Mouse (Mus musculus): ENCODE results near the gene Lyve1.
A peak's percentile ranks its signal among the peaks of the same experiment; 100 is the strongest.
"Not testable (repeated sequence)": the region's sequence is repeated elsewhere in the genome, so short reads cannot be mapped to it uniquely, and the experiment has no call there.

The Lyve1 gene

DNA sequence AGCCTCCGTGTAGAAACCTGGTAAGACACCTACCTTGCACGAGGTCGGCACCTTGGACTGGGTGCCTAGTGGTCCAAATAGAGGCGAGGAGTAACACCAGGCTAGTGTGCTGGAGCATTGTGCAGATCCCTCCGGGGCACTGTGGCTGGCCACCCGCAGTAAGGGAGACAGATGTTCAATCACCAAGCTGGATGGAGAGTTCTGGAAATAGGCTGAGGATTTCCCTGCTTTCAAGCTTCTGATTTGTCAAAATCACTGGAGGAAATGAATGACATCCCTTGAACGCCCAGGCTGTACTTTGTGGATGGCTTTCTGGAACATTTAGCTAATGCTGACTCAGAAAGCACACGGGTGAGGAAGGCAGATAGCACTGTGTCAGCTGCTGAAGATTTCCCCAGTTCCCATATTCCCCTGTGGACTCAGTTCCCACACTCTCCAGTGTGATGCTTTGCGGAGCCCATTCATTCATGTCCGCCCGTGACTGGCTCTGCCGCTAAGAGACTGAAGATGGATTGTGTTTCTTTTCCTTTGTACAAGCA lies at the start of gene Lyve1:
Lyve1 (minus strand) TSS at position 489 of the 539 bp plus-strand sequence.
- no peak for DNase-seq

DNA sequence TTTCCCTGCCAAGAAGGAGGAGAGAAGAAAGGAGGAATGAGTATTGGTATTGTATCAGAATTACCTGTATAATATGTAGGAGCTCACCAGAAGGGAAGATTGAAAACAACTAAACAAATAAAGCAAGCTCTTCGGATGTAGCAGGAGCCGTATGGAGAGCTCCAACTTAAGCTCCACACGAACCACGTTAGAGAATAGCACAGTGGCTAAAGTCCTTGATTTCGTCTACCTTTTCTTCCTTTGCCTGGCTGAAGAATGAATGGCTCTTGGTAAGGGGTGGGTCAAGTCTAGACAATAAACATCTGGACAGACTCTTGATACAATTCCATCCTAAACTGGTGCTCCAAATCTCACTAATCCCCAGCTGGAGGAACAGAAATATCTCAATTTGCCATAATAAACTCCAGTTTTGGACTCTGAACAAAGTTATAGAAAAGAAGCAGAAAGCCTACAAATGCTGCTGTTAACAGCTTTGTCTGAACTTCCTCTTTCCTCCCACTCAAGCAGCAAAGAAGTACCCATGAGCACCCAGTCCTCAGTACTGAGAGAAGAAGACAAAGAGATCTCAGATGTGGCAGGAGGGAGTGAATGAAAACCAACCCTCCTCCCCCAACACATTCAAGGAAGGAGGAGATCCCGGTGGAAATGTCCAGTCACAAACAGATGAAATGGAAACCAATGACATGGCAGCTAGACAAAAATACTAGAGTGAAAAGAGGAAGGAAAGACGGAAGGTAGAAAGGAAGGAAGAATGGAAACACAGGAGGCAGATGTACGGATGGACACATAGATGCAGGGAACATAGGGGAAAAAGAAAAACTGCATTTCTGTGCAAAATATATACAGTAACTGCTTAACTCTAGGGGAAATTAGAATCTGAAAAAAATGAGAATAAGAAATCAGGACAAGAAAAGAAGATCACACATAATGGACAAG lies 45.4 kb upstream of the Lyve1 start:
- no peak for DNase-seq

DNA sequence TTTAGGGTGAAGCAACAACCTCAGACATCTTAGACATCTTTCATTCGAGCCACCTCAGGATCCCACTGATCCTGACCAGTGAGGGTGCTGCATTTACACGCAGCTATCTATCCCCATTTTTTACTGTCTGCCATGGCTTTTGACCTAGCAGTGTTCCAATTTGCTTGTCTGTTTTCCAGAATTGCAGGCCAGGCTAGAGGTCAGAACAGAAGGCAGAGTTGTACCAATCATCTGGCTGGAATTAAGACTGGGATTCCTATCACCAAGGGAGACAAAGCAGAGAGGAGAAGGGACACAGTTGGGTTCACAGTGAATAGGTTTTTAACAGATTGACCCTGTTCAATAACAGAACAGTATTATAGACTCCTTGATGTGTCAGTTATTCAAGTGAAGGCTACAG lies 43.5 kb upstream of the Lyve1 start:
- DNase-seq: no peak

DNA sequence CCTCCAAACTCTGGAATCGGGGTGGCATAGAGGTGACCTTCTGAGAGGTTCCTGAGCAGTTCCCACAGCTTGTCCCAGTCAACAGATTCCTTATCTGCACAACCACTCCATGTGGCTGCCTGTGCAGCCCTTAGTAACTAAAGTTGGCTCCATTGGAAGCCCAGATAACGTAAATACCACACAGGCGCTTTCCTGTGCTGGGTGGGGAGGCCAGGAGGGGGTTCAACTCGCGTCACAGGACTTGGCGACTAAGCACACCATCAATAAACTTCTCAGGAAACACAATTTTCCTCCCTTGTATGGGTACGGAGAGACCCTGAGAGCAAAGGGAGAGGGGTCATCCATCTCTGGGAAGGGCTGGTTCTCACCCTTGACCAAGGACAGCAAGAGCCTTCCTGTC lies 40.2 kb upstream of the Lyve1 start:
- peak; percentile 41 for DNase-seq

DNA sequence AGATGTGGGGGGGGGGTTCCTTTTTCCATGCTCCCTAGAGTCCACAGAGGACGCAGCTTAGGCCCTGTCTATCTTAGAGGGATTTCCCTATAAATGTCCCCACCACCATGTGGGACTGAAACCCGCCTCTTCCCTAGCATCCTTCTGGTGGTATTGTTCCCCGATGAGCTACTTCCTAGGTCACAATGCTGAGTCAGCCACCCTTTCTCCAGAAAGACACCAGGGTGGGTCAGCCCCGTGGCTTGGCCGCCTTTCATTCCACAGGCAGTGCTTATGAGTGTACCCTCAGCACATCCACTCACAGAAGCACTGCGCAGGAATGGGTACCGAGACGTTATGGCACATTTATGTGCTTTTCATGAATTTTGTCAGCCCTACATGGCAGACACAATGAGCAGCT lies 34.2 kb upstream of the Lyve1 start:
- no peak for DNase-seq

DNA sequence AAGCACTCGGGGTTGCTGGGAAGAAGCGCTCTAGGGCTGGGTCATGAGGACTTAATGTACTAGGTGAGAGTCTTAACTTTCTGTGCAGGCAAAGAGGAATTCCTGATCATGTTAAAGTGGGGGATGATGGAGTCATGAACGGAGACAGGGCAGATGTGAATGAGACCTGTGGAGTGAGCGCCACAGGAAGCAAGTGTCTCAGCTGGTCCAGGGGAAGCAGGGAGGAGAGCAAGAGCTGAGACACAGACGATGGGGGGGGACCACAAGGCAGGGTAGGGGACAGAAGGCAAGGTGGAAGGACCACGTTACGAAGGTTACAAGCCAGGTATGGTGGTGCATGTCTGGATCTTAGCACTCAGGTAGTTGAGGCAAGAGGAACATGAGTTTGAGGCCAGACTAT lies 33.4 kb upstream of the Lyve1 start:
- no peak for DNase-seq

DNA sequence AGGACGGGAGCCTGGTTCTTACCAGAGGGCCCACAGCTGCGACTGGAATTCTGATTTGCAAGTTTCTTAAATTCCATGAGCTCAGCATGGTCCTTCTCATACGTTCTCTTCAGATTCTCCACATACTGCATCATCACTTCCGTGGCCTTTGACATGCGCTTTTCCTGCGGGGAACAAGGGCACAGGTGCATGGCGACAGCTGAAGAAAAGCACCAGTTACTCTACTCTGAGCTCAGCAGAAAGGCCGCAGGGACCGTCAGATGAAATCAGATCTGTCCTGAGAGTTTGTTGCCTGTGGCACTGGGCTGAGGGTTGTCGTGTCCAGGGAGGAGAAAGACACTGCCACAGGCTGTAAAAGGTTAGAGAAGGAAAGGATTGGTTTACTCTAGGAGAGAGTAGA lies 32.7 kb upstream of the Lyve1 start:
- not testable (repeated sequence) for DNase-seq

DNA sequence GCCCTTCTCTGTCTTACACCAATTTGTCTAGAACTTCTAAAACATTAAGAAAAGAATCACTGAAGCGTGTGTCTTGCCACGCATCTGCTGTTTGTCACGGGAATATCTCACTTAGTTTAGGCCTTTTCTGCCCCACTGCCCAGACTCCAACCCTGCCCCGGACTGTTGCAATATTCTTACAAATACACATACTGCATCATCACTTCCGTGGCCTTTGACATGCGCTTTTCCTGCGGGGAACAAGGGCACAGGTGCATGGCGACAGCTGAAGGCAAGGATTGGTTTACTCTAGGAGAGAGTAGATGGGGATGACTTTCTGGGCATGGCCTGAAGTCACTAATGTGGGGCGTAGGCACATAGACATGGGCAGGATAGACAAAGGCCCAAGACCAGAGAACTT lies 31.6 kb upstream of the Lyve1 start:
- DNase-seq: no peak

DNA sequence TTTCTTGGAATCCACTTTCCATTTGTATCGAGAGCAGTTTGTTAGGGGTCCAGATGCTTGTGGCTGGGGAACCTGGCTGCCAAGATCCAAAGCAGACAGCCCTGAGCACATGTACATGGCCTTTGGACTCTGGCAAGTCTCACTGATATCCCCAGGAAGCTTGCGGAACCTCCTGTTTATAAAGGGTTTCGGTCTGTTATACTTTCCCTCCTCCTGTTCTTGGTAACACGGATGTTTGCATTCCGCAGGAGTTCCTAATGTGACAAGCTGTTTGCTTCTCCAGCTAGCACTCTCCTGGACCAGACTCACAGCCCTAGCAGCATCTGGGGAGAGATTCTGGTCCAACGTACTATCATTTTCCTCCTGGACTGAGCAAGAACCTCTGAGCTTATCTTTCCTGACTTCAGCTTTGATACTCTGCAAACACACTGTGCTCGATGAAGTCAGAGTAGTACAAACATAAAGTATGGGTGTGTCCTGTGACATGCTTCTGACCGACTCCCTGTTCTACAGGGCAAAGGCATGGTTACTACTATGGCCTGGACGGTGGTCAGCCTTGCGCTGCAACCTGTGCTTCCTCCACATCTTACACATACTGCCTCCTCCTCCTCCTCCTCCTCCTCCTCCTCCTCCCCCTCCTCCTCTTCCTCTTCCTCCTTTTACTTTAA lies 31.0 kb upstream of the Lyve1 start:
- DNase-seq: peak; percentile 62

DNA sequence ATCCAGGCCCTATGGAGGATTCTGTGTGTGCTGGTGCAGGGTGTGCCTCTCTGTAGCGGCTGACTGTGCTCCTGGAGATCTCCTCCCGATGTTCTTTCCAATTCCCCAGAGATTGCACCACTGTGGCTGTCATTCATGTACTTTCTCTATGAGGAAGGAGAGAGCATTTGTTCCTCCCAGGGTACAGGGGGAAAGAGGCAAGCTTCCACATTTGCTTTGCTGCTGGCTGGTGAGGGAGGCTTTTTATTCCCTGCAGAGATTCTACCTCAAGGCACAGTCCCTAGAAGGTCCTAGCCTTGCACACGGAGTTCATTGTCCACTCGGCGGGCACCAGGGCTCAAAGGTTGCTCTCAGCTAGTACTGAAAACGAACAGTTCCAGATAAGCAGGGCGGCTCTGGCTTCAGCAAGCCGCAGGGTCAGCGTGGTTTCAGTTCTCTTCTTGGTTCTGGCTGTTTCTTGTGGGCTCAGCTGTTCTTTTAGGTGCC lies 28.5 kb upstream of the Lyve1 start:
- peak; percentile 79 for DNase-seq

DNA sequence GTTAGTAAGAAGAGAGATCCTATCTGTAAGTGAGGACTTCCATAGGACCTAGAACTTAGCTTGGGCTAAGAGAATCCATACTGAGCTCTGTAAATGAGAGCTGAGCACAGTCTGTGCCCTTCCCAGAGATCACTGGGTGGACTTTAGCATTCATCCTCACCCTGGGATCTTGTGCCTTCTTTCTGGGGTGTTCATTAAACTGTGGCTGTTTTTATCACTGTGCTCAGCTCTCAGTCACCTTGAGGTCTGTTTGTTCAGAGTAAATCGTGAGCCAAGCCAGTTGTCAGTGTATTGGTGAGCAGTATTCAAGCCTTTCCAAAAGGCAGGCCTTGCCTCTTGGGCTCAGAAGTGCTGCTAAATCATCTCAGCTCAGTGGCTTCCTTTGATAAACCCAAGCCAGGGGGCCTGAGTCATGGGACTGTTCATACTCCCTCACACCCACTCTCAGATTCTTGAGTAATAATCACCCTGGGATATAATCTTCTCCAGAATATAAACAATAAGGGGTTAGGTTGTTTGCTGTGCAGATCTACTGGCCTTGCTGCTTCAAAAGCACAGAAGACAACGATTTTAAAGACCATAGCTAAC lies 18.8 kb upstream of the Lyve1 start:
- peak; percentile 40 for DNase-seq

DNA sequence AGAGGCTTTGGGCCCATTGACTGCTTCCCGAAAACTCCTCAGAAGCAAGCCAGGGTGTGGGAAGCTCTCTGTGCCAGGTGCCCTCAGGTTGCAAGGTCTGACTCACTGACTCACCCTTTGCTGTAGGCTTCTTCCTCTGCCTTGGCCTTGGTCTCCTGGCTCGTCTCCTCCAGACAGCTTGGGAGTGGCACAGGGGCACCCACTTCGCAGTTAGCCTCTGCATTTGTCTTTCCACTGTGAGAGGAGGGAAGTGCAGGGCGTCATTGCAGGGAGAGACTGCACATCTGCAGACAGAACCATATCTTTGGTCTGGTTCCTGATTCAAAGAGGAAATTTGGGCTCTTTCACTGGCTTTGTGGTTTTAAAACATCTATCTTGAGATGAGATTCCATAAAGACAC lies 15.0 kb upstream of the Lyve1 start:
- DNase-seq: no peak

DNA sequence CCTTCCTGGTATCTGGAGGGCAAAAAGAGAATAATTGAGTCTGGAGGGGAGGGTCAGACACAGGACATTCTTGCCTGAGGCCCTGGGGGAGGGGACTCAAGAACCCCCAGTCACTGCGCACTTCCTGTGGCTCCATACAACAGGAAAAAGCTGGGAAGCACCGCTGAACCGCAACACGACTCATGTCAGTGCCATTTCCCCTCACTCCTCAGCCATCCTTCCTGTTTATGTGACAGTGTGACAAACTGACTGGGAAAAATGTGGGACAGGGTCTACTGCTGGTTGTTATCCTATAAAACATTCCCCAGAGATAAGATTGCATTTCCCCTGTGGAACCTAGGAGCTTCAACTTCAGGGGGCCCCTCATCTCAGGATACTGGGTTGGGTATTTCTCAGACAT lies 13.9 kb upstream of the Lyve1 start:
- DNase-seq: peak; percentile 59

DNA sequence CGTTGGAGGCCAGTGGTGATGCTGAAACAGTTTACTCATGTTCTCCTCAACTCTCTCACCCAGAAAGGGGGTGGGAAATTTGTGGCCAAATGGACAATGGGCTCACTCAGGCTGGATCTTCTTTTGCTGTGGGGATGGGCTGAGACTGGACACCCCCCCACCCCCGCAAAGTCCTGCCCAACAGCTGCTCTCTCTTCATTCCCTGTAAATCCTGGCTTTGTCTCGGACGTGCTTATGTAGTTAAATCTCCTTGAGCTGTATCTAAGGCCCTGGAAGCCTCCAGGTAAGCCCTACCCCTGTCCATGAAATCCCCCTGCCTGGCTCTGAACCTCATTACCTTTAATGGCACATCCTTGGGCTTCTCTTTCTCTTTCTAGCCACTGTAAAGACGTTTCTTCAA lies 5.8 kb upstream of the Lyve1 start:
- DNase-seq: no peak

DNA sequence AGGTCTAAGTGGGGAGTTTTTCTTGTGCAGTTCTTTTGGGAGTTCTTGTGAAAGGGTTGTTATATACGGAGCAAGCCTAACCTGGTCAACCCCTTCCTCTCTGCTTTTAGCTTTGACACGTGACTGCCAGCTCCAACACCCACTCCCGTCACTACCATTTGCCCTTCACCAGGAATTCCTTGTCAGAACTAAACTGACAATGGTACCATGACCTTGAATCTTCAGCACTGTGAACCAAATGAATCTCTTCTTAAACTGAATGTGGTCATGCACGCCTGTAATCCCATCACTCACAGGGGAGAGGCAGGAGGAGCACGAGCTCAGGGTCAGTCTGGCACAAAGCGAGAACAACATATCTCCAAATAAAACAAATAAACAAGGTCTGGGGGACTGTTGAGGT lies 4.1 kb upstream of the Lyve1 start:
- DNase-seq: no peak

DNA sequence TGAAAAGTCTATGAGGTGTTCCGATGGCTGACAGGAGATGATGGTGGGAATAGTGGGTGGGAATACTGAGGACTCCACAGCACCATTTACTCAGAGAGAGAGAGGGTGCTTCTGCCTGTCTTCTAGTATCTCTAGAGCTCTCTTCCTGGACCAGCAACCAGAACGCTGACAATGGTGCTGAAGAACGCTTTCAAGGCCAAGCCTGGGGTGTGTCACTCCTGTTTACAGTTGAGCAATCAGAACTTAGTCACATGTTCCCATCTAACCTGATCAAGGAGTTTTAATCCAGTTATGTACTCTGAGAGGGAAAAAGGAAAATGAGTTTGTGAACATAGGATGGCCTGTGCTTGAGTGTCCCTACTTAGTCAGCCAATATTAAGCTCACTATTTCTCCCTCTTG lies 3.0 kb upstream of the Lyve1 start:
- no peak for DNase-seq

DNA sequence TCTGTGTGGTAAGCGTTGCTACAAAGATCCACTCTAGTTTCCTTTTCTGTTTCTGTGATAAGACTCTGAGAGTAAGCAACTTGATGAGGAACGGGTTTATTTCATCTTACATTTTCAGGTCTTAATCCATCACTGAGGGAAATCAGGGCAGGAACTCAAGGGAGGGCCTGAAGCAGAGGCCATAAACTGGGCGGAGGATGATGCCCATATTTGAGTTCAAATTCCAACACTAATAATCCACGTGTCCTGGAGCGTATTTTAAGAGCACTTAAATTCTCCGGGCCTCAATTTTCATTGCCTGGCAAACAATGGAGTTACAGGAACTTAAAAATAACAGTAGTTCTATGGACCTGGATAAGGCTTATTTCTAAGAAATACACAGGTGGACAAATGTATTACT lies 2.5 kb upstream of the Lyve1 start:
- DNase-seq: no peak

DNA sequence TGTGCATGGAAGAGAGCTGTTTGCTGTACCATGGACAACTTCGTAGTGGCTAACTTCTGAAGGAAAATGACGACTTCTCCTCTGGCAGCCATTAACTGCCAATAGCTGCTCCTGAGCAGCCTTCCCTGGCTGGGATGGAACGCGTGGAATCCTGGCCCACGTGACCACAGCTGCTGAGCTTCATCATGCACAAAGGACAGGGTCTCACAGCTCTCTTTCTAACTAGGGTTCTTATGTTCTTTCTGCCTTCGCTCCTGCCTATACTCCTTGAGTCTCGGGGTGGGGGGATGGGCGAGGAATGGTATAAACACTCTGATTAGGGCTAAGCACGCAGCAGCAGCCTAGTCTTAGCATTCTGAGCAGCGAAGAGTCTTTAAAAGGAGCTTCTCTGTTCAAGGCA lies 2.0 kb upstream of the Lyve1 start:
- DNase-seq: peak; percentile 53

DNA sequence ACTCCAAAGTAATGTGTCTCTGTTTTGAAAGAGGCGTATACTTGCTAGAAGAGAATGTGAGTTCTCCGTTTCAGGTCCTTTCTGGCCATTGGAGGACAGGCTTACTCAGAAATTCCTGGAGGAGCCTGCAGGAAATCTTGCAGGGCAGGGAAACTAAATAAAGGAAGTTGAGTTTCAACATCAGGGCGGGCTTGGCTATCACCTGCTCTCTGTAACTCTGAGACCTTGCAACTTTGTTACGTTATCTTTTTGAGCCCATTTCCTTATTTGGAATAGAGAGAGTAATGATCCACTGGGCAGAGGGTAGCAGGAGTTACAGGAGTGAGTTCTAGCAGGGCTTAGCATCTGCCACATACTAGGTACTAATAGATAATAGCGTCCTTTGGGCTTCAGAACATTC lies 2.9 kb downstream of the Lyve1 start:
- DNase-seq: no peak

DNA sequence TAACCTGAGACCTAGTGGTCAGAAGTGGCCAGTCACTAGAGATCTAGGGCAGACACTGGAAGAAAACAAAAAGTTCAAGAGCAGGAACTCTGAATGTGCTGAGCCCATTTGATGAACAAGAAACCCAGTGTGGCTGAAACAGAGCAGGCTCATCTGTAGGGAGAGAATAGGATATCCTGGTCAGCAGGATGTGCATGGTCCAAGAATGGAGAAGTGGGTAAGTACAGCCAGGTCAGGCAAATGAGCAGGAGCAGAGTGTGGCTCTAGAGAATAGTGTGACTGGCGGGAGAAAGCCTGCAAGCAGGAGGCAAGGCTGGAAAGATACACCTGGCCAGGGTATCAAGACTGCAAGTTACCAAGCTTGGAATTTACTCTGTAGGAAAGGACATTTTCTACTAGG lies 7.4 kb downstream of the Lyve1 start:
- DNase-seq: no peak

DNA sequence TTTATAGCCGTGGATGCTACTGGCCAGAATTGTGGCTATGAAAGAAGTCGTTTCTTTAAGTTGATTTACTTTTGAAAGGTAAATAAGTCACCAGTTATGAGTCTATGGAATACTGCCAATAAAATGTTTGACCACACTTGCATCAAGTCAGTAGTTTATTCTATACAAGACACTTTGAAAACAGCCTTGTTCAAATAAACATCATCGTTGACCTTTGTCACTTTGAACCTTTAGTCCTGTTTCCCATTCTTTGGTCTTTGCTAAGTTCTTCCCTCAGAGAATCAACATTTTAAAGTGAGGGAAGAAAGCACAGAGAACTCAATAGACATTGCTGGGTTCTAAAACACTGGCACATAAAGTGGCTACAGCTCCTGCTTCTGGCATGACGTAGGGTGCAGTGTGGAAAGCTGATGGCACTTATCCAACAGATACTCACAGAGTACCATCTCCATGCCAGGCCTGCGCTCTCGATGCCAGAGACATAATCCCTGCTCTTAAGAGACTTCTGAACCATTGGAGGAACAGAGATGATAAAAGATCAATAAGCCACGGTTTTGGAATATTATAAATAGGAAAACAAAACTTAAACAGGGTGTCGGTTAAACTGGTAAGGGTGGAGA lies 8.0 kb downstream of the Lyve1 start:
- no peak for DNase-seq

DNA sequence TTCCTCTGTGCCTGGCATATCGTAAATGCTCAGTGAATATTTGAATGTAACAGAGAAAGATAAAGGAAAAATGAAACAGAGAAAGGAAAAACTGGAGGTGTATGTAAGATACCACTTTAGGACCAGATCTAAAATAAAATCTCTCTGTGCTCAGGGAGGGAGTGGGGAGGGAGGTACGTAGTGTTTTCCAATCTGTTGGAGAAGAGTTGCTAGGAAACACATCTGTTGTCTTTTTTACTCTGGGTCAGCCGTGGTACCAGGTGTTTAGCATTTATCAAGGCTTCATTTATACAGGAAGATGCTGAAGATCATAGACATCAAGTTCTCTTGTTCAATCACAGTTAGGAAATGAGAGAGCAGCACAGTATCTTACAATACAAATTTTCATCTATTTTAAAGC lies 8.5 kb downstream of the Lyve1 start:
- DNase-seq: no peak

DNA sequence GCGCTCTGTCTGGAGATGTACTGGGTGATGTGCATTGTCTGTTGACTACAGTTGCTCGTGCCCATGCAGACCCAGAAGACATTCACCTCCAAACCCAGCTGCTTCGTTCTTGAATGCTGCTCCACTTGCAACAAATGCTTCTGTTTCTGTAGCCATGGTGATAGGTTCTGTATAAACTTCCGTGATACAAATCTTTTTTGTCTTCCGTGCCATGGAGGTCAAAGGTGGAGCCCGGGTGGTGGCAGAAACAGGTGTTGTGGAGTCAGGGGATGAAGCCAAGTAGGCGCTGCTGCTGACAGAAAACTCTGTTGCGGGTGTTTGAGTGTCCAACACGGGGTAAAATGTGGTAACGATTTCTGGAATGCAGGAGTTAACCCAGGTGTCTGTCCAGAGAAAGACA lies 9.4 kb downstream of the Lyve1 start:
- no peak for DNase-seq

Measured in kidney, postnatal 14 days (tissue).